Mouse (Mus musculus): Measurements from ENCODE around the gene Spindoc. TPM values are rescaled to one million over a fixed set of nuclear protein-coding genes. Genes with fewer than 3 reads are reported as not detected.
"Not testable (repeated sequence)": the region's sequence is repeated elsewhere in the genome, so short reads cannot be mapped to it uniquely, and the experiment has no call there.

Spindoc gene
- total RNA-seq, 2 experiments from 2014 or later, result 9.4 to 9.5 TPM

- no peak for DNase-seq
- intact Hi-C loops (cut with DNase I; ENCODE audit: low total_unique reads), result loop anchor here (5.0 kb wide), 1 partner anchor 149 kb away; the partner anchor contains the start of gene Rcor2
Measured at GRCm38 (mm10) chr19:7415916-7416833, 33.4 kb upstream of the Spindoc start.

- DNase-seq, result no peak
- intact Hi-C loops (cut with DNase I; ENCODE audit: low total_unique reads), result loop anchor here (5.0 kb wide), 1 partner anchor 55 kb away; no protein-coding TSS in a partner anchor
Measured at GRCm38 (mm10) chr19:7412361-7412760, 29.6 kb upstream of the Spindoc start.

- intact Hi-C loops (cut with DNase I; ENCODE audit: low total_unique reads), result no loop called here
- no peak for DNase-seq
Measured at GRCm38 (mm10) chr19:7404623-7405229, 21.9 kb upstream of the Spindoc start.

- intact Hi-C loops (cut with DNase I; ENCODE audit: low total_unique reads), result no loop called here
Measured at GRCm38 (mm10) chr19:7400635-7401034, 17.8 kb upstream of the Spindoc start.

GRCm38 (mm10) chr19:7398898-7399297, 16.1 kb upstream of the Spindoc start:
- DNase-seq; intact Hi-C loops (cut with DNase I; ENCODE audit: low total_unique reads): not testable (repeated sequence)

More at GRCm38 (mm10) chr19:7400635-7401034, 17.8 kb upstream of the Spindoc start:
- peak; percentile 10 for DNase-seq

GRCm38 (mm10) chr19:7396867-7397826, 14.4 kb upstream of the Spindoc start:
- intact Hi-C loops (cut with DNase I; ENCODE audit: low total_unique reads), result not testable (repeated sequence)
- peak; percentile 74 for DNase-seq

- intact Hi-C loops (cut with DNase I; ENCODE audit: low total_unique reads), result no loop called here
- DNase-seq, result no peak
Measured at GRCm38 (mm10) chr19:7388488-7388887, 5.7 kb upstream of the Spindoc start.

GRCm38 (mm10) chr19:7386042-7386441, 3.2 kb upstream of the Spindoc start:
- intact Hi-C loops (cut with DNase I; ENCODE audit: low total_unique reads), result no loop called here
- no peak for DNase-seq

- peak; percentile 72 for DNase-seq
- intact Hi-C loops (cut with DNase I; ENCODE audit: low total_unique reads), result no loop called here
Measured at GRCm38 (mm10) chr19:7382248-7382902, 419 bp downstream of the Spindoc start.

- DNase-seq, result no peak
- intact Hi-C loops (cut with DNase I; ENCODE audit: low total_unique reads), result no loop called here
Measured at GRCm38 (mm10) chr19:7381906-7382247, 917 bp downstream of the Spindoc start.

- no peak for DNase-seq
- intact Hi-C loops (cut with DNase I; ENCODE audit: low total_unique reads), result no loop called here
Measured at GRCm38 (mm10) chr19:7377639-7378038, 5.2 kb downstream of the Spindoc start.

- intact Hi-C loops (cut with DNase I; ENCODE audit: low total_unique reads), result no loop called here
- no peak for DNase-seq
Measured at GRCm38 (mm10) chr19:7374491-7374890, 8.3 kb downstream of the Spindoc start.

- DNase-seq; intact Hi-C loops (cut with DNase I; ENCODE audit: low total_unique reads): not testable (repeated sequence)
Measured at GRCm38 (mm10) chr19:7369469-7369868, 13.3 kb downstream of the Spindoc start.

- intact Hi-C loops (cut with DNase I; ENCODE audit: low total_unique reads), result no loop called here
- DNase-seq, result no peak
Measured at GRCm38 (mm10) chr19:7353636-7354035, 29.2 kb downstream of the Spindoc start.

- intact Hi-C loops (cut with DNase I; ENCODE audit: low total_unique reads), result no loop called here
- no peak for DNase-seq
Measured at GRCm38 (mm10) chr19:7352809-7353495, 29.8 kb downstream of the Spindoc start.

- peak; percentile 15 for DNase-seq
Measured at GRCm38 (mm10) chr19:7349993-7350392, 32.8 kb downstream of the Spindoc start.

GRCm38 (mm10) chr19:7345235-7345755, 37.5 kb downstream of the Spindoc start:
- intact Hi-C loops (cut with DNase I; ENCODE audit: low total_unique reads), result loop anchor here (5.0 kb wide), 1 partner anchor 83 kb away; no protein-coding TSS in a partner anchor
- DNase-seq, result peak; percentile 16

More at GRCm38 (mm10) chr19:7349993-7350392, 32.8 kb downstream of the Spindoc start:
- intact Hi-C loops (cut with DNase I; ENCODE audit: low total_unique reads), result loop anchor here (5.0 kb wide), 1 partner anchor 88 kb away; no protein-coding TSS in a partner anchor

GRCm38 (mm10) chr19:7342646-7343045, 40.1 kb downstream of the Spindoc start:
- no peak for DNase-seq
- intact Hi-C loops (cut with DNase I; ENCODE audit: low total_unique reads), result loop anchor here (5.0 kb wide), 1 partner anchor 65 kb away; no protein-coding TSS in a partner anchor

Data from gastrocnemius, postnatal 14 days (tissue).